Mouse (Mus musculus) thymus, adult 18-20 months (tissue): ENCODE data around the gene Osbpl3.
A peak's percentile ranks its signal among the peaks of the same experiment; 100 is the strongest.

Experiments used
- DNase-seq, 2 experiments: peaks; one replicate each; pipeline ENCODE4 v3.0.0; 2022; ENCODE audit warnings: mixed read lengths in 2 of 2

Osbpl3 gene

DNA sequence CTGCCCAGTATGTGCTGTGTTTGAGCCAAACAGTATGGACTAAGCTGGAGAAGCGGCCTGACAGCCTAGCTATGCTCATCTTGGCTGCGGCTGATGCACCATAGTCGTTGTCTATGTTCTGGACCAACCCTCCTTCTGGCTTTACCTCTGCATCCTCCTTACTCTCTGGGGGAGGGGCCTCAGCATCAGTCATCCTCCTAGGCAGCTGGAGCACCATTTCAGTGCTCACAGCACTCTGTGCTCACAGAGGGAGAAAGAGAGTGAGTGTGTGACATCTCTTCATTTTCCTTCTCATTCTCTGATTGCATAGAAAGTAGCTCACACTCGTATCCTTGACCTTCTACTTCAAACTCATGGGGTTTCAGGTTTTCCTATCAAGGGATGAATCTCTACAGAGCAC lies 129.8 kb downstream of the Osbpl3 start:
- no peak for DNase-seq

GRCm38 (mm10) chr6:50325485-50325884 lies 130.5 kb downstream of the Osbpl3 start:
- DNase-seq, result no peak

DNA sequence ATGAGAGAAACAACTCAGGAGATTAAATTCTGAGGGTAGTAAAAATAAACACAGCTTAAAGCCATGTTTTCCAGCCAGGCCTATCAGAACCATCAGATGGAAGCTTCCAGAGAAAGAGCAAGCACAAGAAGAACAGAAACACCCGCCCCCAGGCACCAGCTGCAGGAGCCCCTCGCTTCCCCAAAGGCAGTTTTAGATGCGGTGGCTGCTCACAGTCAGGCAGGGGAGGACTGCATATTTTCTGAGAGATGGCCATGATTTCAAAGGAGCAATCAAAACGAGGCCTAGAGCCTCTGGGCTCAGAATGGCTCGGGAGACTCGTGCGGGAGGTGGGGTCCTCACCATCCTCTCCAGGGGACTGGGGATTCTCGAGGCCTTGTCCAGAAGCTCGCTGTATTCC lies 133.4 kb downstream of the Osbpl3 start:
- DNase-seq, result no peak

DNA sequence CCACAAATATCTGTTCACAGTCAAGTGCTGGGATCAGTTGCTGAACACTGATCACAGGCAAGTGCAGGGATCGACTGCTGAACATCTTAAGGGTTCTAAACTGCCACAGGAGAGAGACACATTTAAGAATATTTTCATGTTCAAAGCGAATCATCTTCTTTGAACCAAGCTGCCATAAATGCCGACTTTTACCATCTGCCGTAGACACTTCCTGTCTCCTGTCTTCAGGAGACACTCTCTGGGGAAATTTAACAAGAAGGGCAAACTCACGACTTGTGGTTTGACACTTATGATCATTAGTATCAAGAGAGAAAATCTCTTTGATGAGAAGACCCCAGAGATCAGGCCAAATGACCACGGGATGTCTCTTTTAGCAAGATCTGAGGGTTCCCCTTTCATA lies 134.3 kb downstream of the Osbpl3 start:
- DNase-seq, result no peak

DNA sequence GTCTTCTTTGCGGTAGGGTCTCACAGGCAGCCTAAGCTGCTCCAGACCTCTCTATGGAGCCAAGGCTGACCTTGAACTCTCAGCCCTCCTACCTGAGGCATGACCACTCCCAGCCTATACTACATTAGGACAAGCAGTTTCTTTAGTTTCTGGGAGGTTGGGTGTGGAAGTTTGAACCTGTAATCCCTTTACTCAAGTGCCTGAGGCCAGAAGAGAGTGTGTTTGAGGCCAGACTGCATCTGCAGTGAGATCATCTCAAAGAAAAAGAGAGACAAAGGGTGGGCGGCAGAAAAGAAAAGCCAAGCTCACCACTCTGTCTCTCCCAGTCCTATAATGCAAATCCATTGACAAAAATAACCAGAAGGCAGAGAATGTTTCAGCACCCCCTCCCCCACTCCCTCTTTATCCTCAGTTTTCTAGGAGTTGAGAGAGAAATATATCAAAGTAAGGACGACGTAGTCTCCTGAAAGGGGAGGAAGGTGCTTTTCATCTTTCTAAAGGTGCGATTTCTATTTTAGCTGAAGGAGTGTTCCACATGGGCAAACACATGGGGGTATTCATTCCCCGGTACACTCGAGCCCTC lies 137.3 kb downstream of the Osbpl3 start:
- DNase-seq, result no peak

DNA sequence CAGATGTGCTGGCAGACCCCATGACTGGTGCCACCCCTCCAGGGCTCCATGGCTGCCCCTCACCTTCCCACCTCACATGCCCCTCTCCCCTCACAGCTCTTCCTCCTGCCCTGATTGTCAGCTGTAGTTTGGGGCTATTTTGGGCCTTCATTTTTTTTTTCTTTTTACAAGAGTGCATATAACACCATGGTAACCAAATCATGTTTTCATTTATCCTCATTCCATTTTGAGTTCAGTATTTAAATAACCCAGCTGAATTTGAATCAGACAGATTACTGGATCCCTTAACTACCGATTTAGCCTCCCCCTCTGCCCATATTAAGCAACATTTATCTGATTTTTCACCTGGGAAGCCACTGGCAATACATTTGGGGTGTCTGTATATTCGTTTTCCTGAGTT lies 137.9 kb downstream of the Osbpl3 start:
- no peak for DNase-seq

GRCm38 (mm10) chr6:50316795-50317505 lies 139.1 kb downstream of the Osbpl3 start:
- no peak for DNase-seq

DNA sequence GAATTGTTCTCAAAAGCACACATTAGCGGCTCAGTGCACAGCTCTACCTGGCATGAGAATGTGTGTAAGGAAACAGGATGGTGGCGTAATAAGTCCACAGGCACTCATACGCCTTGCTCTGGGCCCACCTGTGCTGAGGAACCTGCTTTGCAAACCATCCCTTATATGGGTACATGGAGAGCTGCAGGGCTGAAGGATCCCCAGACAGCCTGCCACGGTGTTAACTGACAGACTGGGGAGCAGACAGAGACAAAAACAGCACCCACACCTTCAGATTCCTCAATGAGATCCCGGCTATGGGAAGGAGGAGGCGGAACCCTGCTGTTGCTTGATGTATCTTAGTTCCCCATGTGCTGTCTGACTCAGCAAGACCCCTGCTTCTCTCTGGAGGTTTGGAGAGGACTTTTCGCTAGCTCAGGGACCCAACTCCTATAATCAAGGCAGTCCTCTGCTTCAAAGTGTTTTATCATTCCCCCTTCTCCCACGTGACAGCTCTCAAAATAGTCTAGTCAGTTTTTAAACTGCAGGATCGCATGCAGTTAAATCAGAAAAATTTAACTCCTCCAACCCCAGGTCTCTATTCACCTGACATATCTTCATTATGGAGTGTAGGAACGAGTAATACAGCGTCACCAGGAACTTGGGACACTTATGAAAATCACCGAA lies 141.5 kb downstream of the Osbpl3 start:
- no peak for DNase-seq

- peak; percentile 56 to 65 for DNase-seq
These were observed 143.4 kb downstream of the Osbpl3 start for GRCm38 (mm10) chr6:50312647-50313046.

DNA sequence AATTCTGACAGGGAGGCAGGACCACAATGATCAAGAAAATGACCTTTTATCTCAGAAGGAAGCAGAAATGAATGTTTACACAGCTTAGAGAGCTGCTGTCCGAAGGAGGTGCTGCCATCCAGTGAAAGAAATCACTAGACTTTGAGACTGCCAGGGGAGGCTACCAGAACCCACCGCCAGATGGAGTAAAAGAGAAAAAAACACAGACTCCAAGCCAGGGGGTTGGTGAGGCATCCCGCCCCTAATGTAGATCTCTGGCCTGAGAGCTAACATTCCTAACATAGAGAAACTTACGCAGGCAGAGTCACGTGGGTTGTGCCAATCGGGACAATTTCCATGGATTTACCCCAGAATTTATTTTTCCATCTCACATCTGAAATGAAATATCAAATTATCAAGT lies 147.0 kb downstream of the Osbpl3 start:
- DNase-seq, result no peak

DNA sequence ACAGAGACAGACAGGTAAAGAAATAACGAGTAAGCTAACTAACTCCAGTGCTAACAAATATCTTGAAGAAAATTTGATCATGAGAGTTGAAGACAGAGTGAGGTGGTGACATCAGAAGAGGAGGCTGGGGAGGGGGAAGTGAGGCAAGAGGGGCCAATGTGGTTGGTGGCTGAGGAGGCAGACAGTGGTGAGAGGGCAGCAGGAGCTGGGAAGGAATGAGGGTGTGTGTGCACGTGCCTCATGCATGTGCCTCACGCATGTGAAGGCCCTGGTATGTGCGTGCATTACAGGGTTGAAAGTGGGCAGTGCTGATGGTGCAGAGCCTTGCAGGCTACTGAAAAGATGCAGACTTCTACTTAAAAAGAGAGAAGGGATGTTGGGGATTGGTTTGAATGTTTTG lies 149.4 kb downstream of the Osbpl3 start:
- no peak for DNase-seq

DNA sequence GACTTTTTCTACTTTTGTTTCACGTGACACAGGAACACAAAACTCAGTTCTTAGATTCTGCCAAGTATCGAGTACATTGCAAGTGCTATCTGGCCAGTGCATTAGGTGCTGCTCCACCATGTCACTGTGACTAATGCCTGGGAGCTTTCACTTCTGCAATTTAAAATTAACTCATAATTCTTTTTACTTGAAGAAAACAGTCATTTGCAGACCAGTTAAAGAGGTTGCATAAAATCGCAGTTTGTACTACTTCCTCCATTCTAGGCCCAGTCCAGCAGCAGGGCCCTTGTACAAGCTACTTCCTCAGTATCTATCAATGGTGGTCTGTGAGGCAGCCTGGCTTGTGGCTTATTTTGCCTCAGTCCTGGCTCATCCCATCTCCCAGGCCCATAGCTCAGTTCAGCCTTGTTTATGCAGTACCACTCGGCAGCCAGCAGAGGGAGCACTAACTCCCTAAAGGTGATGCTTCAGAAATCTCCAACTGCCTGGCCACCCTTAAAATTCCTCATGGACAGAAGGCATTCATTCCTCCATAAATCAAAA lies 151.0 kb downstream of the Osbpl3 start:
- DNase-seq, result peak; percentile 18 to 42

- no peak for DNase-seq
These were observed 154.9 kb downstream of the Osbpl3 start for GRCm38 (mm10) chr6:50301121-50301520.

DNA sequence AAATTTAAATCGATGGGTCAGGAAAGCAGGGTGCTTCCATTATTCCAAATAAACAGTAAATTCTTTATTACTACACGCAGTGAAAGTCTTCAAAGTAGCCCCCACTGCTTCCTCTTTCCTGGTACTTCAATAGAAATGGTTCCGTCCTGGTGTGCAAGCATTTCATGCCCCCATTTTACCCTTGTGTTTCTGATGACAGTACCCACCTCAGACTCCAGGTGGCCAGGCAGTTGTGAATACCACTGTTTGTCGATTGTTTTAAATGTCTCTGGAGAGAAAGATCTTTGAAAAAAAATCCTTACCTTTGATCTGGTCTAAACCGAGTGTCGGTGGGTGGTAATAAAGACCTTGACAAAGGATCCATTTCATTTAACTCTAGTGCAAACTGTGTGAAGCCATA lies 155.4 kb downstream of the Osbpl3 start:
- no peak for DNase-seq

- no peak for DNase-seq
These were observed 156.9 kb downstream of the Osbpl3 start for GRCm38 (mm10) chr6:50299071-50299470.

DNA sequence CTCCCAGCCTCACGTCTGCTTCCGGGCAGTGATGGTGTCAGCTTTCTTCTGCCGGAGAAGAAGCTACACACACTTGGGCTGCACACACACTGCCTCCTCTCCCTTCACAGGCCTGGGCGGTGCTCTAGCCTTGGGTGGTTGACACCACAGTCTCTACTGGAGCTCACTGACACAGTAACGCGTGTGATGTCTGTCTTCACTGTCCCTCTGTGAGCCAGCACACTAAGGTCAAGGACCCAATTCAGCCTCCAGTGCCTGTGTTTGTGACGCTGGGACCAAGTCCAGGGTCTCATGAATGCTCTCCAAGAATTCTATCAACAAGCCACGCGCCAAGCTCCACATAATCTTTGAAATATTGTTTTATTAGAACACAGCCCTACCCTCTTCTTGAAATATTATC lies 158.3 kb downstream of the Osbpl3 start:
- DNase-seq, result no peak

DNA sequence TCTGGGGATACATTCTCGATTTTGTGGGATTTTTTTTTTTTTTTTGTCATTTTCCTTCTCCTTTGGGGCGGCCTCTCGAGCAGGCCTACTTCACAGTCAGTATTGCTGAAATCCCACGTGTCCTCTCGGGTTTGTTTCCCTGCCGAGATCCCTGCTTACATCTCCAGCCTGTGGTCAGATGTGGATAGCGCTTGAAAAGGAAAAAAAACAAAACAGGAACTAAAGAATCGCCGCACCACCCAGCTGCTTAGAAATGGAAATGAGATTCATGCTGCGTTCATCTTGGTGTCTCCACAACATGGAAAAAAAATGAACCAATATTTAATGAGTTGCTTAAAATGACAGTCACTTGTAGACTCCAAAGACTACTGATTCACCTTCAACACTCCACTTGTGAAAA lies 160.9 kb downstream of the Osbpl3 start:
- DNase-seq, result no peak

GRCm38 (mm10) chr6:50294128-50294527 lies 161.9 kb downstream of the Osbpl3 start:
- DNase-seq, result peak; percentile 17 to 58

DNA sequence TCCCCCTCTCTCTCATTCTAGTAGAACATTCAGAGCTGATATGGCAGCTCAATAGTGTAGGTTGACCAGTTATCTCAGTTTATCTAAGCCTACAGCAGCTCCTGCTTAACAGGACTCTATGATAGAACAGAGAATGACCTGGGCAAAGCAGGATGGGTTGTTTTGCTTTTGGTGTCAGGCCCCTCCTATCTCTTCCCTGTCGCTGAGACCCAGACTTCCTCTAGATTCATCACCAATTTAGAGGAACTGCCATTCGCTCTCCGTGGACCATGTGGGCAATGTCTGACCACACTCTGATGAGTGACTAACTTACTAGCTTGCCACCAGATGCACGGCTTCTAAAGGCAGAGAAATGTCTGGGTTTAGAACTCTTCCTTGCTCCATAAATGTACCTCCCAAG lies 164.4 kb downstream of the Osbpl3 start:
- no peak for DNase-seq

DNA sequence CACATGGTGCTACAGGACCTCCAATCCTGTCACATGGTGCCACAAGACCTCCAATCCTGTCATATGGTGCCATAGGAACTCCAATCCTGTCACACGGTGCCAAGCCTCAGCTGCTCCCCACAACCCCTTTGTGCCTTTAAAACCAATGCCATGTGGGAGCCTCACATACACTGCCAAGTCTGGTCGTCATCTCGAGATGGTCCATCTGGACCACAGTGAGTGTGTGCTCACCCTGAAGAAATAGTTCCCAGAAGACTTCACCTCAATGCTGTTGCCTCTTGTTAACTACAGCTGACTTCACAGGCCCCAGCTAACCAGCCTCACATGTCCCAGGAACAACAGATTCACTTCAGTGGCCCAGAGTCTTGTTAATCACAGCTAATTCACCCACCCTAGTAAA lies 169.1 kb downstream of the Osbpl3 start:
- DNase-seq, result no peak

GRCm38 (mm10) chr6:50279642-50280041 lies 176.4 kb downstream of the Osbpl3 start:
- DNase-seq, result no peak

GRCm38 (mm10) chr6:50273947-50274346 lies 182.1 kb downstream of the Osbpl3 start:
- no peak for DNase-seq

GRCm38 (mm10) chr6:50273416-50273815 lies 182.6 kb downstream of the Osbpl3 start:
- DNase-seq, result no peak

GRCm38 (mm10) chr6:50263670-50264069 lies 192.3 kb downstream of the Osbpl3 start, which contains the start of gene Gsdme:
Gsdme (minus strand) TSS chr6:50263862.
- no peak for DNase-seq
